Mouse (Mus musculus) cerebellum, adult (tissue): Measurements from ENCODE around the gene Ccdc115.
A peak's percentile ranks its signal among the peaks of the same experiment; 100 is the strongest.
"Not testable (repeated sequence)": the region's sequence is repeated elsewhere in the genome, so short reads cannot be mapped to it uniquely, and the experiment has no call there.

Source experiments
- ATAC-seq: cut with Nextera tagmentation; 2 replicates; pipeline ENCODE4 v1.9.2; 2017; ENCODE audit warnings: mild to moderate bottlenecking, moderate library complexity, mixed read lengths; ENCODE audit not compliant: insufficient number of reproducible peaks, low FRiP score, low TSS enrichment

The Ccdc115 gene

DNA sequence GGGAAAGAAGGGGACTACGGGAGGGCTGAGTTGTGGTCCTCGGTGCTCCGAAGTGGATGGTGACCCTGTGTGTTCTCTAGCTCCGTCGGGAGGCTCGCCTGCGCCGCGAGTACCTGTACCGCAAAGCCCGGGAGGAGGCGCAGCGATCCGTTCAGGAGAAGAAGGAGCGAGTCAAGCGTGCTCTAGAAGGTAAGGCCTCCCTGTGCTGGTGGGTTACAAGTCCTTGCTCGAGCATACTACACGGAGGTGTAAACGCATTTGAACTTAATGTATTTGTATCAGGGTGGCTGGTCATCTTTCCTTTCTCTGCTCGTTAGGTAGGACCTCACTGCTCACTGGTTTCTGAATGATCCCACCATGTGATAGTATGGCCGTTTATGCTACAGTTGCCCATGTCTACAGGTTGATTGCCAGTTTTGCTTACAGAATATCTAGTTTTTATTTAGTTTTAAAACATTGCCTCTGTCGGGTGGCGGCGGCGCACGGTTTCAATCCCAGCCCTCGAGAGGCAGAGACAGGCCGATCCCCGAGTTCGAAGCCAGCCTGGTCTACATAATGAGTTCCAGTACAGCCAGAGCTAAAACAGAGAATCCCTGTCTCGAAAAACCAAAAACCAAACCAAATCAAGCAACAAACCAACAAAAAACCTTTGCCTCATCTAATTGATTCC lies 624 bp upstream of the Ccdc115 start:
- ATAC-seq: peak; percentile 46

DNA sequence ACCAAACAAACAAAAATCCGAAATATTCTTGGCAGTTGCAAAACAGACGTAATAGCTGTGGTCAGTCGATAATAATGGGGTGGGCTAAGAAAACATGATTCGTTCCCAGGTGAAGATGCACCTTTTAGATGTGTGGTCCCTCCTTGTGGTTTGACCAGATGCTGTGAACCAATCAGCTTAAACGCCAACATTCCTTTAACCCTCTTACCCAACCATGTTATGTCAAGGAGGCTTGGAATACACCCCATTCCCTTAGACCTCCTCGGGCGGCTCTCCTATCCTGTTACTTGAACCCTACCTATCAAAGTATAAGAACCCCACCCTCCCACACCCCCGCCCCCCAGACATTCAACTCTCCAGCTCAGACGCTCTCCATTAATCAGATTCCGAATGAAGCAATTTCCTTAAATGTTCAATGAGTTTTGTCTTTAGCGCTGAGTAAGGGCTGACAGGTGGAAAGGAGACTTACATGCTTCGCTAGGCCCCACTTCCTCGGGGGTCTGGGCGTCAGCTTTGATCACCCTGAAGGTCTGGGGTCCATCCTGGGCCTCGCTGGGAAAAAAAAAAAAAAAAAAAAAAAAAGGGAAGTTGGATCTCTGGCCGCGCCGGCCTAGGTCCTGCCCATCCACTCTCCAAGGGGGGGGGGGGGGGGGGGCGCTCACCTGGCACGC lies 956 bp downstream of the Ccdc115 start:
- no peak for ATAC-seq

DNA sequence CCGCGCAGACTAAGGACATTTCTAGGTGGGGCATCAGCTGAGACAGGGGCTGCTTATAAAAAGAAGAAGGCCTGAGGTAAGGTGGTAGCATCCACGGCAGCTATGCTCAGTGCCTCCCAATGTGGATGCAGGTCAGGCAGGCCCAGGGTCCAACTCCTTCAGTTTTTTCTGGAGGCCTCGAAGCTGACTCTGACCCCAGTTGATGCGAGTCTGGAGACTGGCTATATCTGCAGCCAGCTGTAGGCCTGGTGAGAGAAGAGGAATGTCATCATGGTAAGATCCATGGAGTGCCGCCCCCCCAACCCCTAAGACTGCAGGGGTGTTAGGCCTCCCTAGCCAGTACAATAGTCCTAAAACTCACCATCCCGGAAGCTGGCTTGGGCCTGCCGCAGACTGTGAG lies 2.1 kb downstream of the Ccdc115 start:
- not testable (repeated sequence) for ATAC-seq

DNA sequence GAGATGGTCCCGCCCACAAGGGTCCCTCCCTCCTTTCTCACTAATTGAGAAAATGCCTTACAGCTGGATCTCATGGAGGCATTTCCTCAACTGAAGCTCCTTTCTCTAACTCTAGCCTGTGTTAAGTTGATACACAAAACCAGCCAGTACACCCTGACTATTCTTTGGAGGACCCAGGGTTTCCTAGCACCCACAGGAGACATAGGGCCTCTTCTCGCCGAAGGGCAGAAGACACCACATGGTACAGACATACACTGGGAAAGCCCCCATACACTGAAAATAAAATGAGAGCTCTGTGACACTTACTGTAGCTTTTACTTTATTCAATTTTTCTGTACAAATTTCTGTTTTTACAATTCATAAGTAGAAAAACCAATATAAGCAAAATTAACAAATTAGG lies 3.1 kb downstream of the Ccdc115 start:
- no peak for ATAC-seq

DNA sequence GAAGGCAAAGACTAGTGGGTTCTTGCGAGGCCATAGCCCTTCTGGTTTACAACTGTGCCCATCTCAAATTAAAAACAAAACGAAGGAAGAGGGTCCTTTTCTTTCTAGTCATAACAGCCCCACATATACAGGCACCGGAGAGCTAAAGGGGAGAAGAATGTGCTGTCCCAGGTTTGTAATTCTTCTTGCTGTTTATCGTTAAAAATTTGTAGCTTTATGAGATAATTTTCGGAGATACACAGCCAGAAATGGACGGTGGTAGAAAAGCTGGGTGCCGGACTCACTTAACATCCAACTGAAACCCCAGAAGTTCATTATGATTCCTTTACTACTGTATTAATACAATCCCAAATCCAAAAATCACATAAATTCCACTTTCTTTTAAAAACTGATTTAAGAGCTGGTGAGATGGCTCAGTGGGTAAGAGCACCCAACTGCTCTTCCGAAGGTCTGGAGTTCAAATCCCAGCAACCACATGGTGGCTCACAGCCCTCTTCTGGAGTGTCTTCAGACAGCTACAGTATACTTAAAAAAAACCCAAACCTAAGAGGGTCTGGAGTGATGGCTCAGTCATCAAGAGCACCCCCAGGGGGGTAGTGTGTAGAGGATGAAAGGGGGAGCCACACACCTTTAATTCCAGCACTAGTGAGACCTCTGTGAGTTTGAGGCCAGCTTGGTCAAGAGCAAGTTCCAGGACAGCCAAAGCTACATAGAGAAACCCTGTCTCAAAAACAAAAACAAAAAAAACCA lies 3.9 kb downstream of the Ccdc115 start:
- no peak for ATAC-seq

DNA sequence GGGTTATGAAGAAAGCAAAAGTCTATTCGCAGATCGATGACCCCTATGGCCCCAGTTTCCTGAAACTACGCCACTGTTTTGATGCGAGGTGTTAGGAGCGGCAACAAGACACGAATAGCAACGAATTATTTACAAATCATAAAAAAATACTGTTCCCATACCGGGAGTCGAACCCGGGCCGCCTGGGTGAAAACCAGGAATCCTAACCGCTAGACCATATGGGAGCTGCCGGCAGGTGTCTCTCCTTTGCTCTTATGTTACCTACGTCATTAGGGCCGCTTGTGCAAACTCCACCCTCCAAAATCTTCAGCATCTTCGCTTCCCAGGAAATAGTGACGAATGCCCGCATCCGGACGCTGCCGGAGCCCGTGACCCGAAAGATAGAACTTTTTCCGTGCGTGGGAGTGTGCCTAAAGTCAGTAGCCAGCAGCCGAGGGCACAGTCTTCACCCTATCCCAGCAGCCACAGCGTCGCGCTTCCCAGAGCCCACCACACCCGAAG lies 4.8 kb downstream of the Ccdc115 start:
- peak; percentile 13; the same call in 1 of the 2 replicates for ATAC-seq

DNA sequence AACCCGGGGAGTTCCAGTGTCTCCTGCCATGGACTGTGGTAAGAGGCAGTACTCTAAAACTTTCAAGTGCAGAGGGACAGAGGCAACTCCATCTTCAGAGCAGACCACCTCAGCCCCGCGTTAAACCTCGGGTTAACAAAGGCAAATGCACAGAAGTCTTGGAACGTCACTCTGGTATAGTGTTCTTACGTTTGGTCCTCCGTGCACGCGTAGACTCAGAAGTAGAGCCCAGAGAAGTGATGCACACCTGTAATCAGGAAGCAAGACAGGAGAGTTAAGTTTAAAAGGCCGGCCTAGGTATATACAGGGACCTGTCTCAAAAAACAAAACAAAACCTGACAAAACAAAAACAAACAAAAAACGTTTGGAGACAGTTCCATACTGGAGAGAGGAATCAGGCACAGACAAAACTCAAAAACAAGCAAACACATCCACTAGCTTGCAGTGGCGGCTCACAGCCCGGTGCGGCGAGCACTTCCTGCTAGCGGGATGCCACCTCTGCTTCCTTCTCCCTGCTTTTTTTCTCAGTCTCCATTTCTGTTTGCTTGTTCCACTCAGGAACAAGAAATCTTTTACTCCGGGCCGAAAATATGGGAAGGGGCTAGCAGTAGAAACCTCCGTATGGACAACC lies 5.5 kb downstream of the Ccdc115 start:
- no peak for ATAC-seq

DNA sequence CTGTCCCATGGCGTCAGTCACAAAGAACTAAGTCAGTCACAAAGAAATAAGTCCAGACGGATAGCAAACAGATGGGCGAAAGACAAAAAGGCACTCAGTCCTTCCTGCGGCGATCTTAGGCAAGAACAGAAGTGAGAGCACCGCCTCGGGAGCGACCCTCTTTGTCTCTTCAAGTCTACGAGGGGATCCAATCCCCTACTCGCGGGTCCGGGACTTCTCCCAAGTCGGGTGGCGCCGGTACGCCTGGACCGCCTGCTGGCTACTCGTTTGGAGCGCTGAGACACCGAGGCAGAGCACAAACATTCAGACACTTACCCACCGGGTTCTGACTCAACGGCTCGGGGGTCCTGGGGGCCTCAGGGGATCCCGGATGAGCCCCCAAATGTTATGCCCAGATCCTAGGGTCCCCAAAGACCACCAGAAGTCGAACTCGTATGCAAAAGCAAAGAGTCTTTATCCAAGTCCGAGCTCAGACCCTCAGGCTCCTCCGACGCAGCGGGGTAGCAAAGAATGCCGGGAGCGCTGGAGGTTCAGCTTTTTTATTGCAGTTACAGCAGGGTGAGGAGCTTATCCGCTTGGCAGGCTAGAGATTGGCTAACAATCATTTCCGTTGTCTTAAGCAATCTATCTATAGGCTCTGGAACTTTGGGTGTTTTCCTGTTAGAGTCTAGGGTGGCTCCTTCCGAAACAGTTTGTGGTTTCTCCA lies 6.5 kb downstream of the Ccdc115 start:
- ATAC-seq: no peak

DNA sequence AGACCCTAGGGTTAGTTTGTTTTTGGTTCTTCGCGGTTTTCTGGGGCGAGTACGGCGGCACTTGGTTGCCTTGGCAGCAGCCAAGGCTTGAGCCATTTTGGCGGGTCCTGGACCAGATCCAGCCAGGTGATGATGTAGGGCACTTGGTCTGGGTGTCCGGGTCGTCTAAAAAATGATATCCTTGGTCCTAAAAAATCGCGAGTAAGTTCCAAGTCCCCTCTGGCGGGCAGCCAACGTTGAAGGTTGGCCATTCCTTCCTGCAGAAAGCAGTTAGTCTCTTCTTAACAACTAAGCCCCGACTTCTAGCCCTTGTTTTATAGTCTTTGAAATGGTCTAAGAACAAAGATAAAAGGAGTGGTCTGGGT lies 7.1 kb downstream of the Ccdc115 start:
- no peak for ATAC-seq

DNA sequence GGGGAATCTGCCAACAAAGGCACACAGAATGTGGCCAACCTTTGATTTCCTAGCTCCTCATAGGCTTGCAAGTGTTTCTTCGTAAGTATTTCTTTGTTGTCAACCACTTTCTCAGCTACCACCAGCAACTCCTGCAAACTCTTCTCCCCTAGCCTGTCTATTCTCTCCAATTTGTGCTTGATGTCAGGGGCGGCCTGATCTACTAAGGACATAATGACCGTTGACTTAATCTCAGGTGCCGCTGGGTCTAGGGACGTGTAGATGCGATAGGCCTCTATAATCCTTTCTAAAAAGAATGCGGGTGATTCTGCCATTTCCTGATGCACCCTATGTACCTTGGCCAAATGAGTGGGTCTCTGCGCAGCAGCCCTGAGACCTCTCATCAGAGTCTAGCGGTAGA lies 8.0 kb downstream of the Ccdc115 start:
- ATAC-seq: no peak

DNA sequence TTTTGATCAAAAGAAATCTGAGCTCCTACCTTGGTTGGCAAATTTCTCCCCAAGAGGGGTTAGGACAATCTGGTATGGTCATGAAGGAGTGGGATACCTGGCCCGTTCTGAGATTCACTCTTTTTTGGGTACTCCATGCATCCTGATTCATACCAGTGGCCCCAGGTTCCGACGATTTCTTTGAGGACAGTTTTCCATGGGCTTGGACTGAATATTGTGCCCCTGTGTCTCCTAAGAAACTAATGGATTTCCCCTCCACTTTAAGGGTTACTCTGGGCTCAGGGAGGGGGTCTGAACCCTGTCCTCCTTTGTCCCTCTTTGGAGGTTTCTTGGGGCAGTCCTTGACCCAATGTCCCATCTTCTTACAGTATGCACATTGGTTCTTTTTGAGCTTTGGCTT lies 8.5 kb downstream of the Ccdc115 start:
- ATAC-seq: no peak

DNA sequence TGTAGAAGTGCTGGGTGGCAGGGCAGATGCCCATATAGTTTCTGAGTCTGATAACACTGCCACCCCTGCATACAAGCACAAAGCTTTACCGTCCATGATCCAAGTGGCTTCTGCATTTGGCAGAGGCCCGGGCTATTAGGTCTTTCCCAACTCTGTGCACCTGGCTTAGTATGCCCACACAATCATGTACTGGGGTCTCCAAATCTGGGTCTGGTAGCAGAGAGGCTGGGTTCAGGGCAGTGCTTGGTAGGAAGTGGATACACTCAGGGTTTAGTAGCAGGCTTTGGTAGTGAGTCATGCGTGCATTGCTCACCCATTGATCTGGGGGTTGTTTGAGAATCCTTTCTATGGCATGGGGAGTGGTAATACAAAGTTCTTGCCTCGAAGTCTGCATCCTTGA lies 10.2 kb downstream of the Ccdc115 start:
- no peak for ATAC-seq

DNA sequence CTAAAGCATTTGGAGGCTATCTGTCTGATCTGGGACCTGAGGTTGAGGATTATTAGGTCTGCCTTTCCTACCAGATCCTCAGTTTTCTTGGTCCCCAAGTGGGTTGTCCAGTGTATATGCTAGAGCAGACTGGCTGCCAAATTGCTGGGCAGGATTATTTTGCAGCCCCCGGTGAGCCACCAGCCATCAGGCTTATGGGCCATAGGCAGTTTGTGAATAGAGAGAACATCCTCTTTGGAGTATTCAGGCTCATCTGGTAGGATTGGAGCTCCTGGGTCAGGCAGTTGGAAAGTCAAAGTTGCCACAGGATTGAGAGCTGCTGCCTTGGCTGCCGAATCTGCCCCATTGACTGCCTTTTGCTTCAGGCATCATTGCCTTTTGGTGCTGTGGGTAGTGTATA lies 11.0 kb downstream of the Ccdc115 start:
- ATAC-seq: no peak

DNA sequence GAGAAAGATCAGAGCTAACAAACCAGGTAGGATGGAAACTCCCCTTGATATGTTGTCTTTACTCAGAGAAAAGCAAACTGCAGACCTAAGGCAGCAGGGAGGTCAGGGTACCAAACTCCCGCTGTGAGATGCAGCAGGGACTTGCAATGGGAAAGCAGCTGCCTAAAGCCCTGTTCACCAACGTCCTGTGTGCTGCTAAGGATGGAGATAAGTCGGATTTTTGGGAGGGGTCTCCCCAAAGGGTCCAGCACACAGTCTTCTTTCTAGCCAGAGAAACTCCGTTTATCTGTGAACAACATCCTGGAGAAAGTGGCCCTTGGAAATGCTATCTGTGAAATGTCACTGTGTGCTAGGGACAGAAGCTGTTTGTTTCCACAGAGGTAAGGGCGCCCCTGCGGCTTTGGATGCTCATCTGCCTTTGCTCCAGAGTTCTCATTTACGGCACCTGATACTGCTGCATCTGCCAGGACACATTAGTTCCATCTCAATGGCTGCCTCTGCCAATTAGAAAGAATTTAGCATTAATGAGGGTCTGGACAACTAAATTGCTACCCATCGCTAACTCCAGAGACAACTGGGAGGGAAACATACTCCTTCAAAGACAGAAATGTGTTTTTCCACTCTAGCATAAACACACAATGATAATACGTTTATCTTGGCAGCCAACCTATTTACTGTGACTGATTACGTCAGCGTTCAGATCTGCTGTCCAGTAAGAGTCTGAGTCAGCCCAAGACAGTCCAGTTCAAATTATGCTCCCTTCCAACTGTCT lies 40.1 kb downstream of the Ccdc115 start:
- ATAC-seq: no peak

DNA sequence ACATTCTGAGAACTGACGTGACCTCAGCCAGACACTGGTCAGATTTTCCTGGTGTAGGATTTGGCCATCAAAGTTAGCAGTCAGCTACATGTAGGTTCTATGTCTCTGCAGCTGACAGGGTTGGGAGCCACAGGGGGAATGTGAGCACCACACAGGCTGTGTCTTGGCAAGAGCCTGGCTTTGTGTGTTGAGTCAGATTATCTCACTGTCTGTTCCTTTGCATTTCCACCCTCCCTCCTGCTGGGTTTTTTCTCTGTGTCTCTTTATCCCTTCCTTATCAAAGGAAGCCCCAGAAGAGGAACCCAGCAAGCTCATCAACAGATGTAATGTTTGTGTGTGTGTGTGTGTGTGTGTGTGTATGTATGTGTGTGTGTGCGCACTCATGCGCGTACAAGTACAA lies 43.2 kb downstream of the Ccdc115 start:
- ATAC-seq: no peak

DNA sequence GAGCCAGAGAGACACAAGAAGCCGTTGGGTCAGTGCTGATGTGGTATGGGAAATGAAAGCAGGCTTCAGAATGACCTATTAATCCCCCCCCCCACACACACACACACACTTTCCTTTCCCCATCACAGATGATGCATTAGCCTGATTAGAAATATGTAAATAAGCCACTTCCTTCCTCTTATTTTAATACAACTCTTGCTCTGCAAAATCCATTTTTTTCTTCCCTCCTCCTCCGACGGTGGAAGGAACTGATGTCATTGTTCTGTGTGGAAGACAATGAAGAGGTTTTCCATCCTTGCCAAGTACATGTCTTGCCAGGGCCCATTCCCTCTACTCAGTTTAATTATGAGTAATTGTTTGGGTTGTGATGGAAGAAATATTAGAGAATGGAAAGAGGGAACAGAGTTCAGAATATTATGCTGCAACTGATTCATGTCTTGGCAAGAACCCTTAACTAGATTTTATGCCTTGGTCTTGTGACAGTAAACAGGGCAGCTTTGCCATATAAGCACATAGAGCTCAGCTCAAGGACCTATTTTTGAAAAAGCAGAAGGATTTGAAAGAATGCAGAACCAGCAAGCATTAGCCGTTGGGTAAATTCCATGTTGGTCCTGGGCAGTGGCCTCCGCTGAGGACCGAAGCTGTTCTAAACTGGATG lies 50.1 kb downstream of the Ccdc115 start:
- no peak for ATAC-seq

DNA sequence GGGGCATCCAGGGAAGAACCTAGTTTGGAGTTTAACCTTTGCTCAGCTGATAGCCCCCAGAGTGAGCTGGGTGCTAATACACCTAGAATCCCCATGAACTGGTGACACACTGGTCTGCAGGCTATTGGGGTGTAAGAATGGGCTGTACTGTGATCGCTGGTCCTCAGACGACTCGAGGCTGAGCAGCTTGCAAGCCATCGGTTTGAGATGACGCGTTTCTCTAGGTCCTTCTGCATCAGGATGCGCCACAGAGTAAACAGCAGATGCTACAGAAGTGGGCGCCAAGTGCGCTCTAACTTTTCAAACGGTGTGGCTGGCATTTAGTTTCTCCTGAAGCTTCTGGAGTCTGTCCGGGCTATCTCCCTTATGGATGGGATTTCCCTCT lies 50.6 kb downstream of the Ccdc115 start:
- no peak for ATAC-seq

DNA sequence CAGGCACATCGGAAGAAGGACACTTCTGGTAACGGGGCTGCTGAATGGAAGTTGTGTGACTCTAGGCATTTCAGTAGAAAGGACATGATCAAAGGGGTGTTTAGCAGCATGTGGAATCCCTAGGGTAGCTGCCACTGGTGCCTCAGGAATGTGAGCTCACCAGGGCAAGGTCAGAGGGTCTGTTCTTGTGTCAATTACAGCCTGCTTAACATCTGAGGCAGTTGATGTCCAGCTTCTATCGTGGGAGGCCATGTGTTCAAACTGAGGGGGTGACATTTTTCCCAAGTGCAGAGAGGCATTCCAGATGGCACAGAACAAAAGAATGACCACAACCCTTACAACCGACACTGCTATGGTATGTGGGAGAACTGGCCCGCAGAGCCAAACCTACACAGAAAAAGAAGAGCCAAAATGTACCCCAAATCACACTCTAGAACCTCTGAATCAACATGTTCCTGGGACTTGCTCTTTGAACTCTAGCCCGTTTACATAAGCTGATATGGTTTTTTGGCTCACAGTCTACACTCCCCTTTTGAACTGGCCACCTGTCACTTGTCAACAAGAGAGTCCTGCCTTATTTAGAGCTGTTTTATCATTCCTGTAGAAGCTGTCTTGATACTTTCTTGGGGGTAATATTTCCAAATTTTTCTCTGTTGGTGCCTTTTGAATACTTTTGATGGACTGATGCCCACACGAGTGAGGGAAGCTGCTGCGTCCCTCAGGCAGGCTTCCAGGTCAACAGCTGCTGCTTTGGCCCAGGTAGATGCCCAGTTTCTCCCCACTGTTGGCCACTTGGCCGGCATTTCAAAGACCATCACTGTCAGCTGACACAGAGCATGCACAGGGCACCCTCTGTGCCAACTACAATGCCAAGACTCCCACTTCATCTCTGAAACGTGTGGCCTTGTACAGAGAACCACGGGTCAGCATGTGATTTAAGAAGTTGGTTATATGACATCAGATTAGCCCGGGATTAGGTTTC lies 51.8 kb downstream of the Ccdc115 start:
- ATAC-seq: peak; percentile 87
